Mouse (Mus musculus): ENCODE results near the gene Yap1.
"Not testable (repeated sequence)": the region's sequence is repeated elsewhere in the genome, so short reads cannot be mapped to it uniquely, and the experiment has no call there.

Gene Yap1

DNA sequence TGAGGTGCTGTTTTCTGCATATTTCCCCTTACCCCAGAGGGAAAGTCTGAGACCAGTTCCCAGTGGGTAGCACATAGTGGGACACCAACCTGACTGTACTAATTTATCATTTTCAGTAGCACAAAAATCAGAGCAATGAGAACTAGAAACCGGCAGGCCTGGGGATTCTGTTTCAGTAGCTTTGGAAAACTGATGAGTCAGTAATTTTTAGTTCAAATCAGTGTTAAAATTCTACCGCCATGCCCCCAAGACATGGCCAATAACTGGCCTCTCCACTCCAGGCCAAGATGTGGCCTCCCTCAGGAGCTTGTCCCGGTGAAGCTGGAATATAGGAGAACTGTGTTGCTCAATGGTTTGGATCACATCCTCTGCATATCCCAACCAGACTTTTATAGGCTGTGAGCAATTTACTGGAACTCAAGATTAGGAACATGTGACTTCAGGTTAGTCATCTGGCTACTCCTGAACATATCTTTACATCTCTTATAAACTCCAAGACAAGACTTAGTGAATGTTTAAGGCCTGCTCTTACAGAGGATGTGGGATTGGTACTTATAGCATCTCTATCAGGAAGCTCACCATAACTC, 76.1 kb downstream of the Yap1 start:
- DNase-seq (ENCODE audit: inconsistent age in 2 of 2, low spot score in 1 of 2), result no peak

- no peak for DNase-seq (ENCODE audit: inconsistent age in 2 of 2, low spot score in 1 of 2)
These were observed 89.5 kb downstream of the Yap1 start for GRCm38 (mm10) chr9:7914925-7915324.

DNA sequence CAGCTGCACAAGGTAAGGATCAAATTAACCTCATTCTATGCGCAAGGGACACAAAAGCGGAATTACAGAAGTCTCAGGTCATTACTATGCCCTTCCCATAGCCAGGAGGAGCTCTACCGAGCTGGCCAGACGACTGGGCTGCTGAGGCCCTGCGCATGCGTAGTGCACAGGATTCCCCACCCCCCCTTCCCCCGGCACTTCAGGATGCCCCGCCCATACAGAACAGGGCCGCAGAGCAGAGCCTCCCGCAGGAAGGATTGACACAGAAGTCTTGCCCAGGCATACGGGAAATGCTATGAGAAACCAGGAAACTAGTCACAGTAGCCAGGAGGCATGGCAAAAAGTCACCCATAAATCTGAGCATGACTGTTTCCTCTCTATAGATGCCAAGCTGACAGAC, 89.9 kb downstream of the Yap1 start:
- DNase-seq (ENCODE audit: inconsistent age in 2 of 2, low spot score in 1 of 2), result peak; percentile 62 to 82

DNA sequence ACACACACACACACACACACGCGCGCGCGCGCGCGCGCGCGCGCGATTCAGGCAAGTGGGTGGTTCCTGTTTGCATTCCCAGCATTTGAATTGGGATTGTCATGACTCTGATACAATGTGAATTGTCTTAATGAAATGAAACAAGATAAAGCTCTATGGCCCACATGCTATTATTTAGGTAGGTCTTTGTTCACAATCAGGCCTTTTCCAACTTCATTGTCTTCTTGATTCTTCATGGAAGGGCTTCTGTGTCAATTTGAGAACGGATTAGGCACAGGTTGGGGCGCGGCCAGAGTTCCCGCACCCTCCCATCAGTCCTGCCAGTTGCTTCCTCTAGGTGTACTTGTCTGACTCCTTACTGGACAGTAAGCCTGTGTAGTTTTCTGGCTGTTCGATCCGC, 90.4 kb downstream of the Yap1 start:
- no peak for DNase-seq (ENCODE audit: inconsistent age in 2 of 2, low spot score in 1 of 2)

DNA sequence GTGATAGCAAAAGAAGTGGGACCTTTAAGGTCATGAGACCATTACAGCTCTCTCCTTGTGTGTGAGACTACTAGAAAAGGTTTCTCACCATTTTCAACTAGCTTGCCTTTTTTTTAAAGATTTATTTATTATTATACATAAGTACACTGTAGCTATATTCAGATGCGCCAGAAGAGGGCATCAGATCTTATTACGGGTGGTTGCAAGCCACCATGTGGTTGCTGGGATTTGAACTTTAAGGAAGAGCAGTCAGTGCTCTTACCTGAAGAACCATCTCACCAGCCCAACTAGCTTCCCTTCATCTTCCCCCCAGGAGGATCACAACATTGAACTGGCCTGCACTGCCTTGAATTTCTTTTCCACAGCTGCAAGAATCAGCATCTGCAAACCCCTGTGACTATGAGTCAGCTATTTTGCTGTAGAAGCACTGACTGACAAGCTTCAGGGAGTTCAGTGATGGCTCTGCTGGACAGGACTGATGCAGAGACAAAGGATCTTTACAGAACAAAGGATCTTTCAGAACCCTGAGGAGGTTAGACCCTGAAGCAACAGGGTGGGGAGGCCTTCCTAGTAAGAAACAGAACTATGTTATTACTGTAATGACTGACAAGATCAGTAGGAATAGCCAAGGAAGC, 96.9 kb downstream of the Yap1 start:
- no peak for DNase-seq (ENCODE audit: inconsistent age in 2 of 2, low spot score in 1 of 2)

GRCm38 (mm10) chr9:7906564-7906963, 97.8 kb downstream of the Yap1 start:
- DNase-seq (ENCODE audit: inconsistent age in 2 of 2, low spot score in 1 of 2), result no peak

DNA sequence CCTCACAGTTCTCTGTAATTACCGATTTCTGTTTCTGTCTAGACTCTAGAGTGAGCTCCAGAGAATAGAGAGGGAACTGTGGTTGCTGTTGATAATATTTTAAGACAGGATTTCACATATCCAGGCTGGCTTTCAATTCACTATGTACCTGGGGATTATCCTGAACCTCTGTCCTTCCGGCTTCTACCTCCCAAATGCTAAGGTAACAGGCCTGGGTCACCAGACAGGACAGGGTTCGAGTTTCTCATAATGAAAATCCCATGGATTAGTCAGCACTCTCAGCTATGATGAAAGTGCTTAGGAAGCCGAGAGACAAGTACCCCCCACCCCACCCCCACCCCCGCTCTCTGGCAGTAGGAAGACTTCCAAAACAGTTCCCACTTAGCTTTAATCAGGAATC, 100.6 kb downstream of the Yap1 start:
- no peak for DNase-seq (ENCODE audit: inconsistent age in 2 of 2, low spot score in 1 of 2)

DNA sequence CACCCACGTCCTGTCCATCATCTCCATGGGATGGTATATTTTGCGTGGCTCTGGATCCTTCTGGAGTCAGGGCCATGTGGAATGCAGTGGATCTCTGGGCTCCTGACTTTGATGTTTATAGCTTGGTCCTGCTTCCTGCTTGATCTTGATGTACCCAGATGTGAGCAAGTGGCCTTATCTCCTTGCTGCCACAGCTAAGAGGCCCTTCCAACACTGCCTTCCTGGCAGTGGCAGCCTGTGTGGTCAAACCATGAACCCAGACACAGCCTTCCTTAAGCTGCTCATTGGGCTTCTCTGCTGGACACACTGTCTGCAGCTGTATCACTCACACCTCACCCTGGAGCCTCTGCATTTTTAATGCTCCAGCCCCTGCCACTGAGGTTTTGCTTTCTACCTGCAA, 101.1 kb downstream of the Yap1 start:
- no peak for DNase-seq (ENCODE audit: inconsistent age in 2 of 2, low spot score in 1 of 2)

DNA sequence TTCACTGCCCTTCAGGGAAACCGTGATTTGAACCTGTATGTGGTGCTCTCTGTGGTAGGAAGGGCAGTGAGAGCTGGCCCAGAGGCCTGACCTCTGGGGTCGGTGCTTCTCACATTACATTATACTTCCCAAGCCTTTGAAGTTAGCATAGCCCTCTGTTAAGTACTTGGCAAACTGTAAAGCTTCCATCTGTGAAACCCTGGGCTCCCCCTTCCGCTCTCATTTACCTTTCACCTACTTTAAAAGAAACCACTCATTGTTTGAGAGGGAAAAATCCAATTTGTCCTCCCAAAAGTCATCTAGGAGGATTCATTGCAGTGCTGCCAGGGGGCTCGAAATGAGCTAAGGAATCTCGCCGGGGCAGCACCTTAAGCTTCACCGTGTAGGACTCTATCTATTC, 102.1 kb downstream of the Yap1 start:
- no peak for DNase-seq (ENCODE audit: inconsistent age in 2 of 2, low spot score in 1 of 2)

DNA sequence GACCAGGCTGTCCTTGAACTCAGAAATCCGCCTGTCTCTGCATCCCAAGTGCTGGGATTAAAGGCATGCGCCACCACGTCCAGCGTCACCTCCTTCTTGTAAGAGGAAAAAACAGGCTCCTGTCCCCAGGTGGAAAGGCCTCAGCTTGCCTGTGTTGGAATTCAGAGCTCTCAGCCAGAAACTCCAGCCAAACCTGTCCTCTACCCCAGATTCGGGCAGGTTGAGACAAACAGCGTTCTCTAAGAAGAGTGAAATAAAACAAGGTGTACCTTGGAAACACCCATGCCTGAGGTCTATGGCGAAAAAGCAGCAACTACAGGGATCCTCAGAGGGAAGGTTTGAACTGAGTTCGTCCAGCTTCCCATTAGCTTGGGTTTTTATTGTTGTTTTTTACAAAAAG, 103.4 kb downstream of the Yap1 start:
- DNase-seq (ENCODE audit: inconsistent age in 2 of 2, low spot score in 1 of 2), result no peak

DNA sequence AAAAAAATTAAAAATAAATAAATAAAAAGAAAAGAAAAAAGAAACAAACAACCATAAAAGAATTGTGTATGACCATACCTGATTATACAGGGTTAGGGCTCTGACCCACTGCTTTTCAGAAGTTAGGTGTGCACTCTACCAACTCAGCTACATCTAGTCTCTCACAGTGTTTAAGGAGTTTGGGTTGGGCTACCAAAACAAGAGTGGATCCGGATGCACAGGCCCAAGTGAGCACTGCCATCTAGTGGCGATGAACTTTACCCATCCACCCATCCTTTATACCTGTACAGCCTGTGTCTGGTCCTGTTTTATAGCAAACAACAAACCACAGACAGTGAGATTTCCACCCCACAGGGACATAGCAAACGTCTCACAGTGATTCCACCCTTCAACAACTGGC, 106.9 kb downstream of the Yap1 start:
- DNase-seq (ENCODE audit: inconsistent age in 2 of 2, low spot score in 1 of 2), result peak; percentile 60 to 91

DNA sequence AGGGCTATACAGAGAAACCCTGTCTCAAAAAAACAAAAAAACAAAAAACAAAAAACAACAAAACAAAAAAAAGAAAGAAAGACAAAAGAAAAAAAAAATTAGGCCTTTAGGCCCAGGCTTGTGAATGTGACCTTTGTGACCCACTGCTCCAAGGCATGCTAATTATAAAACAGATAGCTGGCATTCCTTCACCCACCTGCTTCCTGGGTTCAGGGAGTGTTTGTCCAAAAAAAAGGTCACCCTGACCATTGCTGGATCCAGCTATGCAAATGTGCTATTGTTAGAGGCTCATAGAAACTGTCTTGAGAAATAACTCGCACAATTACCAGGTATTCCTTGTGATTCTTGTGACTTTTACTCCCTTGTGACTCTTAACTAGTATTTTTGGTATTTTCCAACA, 112.6 kb downstream of the Yap1 start:
- DNase-seq (ENCODE audit: inconsistent age in 2 of 2, low spot score in 1 of 2), result not testable (repeated sequence)

- peak in 1 of 2 experiments; percentile 69 for DNase-seq (ENCODE audit: inconsistent age in 2 of 2, low spot score in 1 of 2)
These were observed 113.2 kb downstream of the Yap1 start for GRCm38 (mm10) chr9:7891177-7891576.

DNA sequence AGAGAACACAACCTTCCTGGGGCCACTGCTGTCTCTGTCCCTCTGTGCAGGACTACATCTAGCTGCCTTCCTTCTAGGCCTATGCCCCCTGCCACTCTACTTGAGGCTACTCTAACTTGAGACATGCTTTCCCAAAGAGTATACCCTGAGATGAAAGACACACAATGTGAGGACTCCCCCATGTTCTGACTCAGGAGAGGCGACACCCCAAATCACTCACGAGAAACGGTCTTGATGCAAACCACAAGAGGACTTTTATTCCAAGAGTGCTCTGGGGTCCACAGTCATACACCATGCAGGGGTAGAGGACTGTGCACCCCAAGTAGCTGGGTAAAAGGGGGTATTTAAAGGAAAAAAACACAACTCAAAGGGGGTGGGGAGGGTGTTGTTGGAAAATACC, 120.0 kb downstream of the Yap1 start:
- DNase-seq (ENCODE audit: inconsistent age in 2 of 2, low spot score in 1 of 2), result no peak

DNA sequence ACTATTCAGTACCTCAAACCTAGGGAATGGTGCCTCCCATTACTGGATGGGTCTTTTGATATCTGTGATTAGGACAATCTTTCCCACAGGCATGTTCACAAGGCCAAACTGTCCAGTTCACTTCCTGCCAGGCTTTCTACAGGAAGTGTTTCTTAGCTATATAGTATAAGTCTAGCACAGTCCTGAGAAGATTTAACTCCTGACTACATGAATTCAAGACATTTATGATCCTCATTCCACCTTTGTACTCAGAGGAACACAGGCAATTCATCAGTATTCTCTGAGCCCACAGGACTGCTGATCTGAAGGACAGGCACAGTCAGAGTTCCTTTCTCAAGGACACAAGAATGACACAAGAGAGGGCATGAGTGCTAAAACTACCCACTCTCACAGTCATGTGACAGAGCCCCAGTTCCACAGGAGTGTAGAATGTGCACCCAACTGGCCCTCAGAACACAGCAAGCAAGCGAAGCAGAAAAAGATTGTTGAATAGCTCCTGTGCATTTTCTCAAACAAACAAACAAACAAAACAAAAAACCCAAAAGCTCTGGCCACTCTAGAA, 122.0 kb downstream of the Yap1 start:
- DNase-seq (ENCODE audit: inconsistent age in 2 of 2, low spot score in 1 of 2), result peak; percentile 46 to 75

Measured in adrenal gland, adult (tissue).